Mouse (Mus musculus) intestine, embryonic 14.5 days (tissue): Measurements from ENCODE around the gene Hspb1. TPM values are rescaled to one million over a fixed set of nuclear protein-coding genes. Genes with fewer than 3 reads are reported as not detected.

Source experiments
- ATAC-seq: fragments of 200-750 bp; cut with Nextera tagmentation; replicated peaks from 2 replicates; pipeline ENCODE4 v1.8.0; 2017; ENCODE audit warnings: low read depth, moderate number of reproducible peaks, moderate TSS enrichment, moderate library complexity; ENCODE audit not compliant: low FRiP score, low TSS enrichment
- DNase-seq: peaks from one replicate; pipeline ENCODE4 v3.0.0-alpha.2; 2018; ENCODE audit warnings: low spot score
- H3K27ac ChIP-seq: fragments of 300-500 bp; sonication (generic); 2 replicates; pipeline ENCODE4 v1.5.1; 2014; ENCODE audit warnings: low read depth, mild to moderate bottlenecking, control low read depth
- H3K27me3 ChIP-seq: fragments of 300-500 bp; sonication (generic); replicated peaks from 2 replicates; pipeline ENCODE4 v1.6.1; 2014; ENCODE audit warnings: low read length, control low read depth; ENCODE audit not compliant: control insufficient read depth, insufficient read depth
- H3K36me3 ChIP-seq: fragments of 300-500 bp; sonication (generic); 2 replicates; pipeline ENCODE4 v1.6.1; 2014; ENCODE audit warnings: low read length, control low read depth; ENCODE audit not compliant: control insufficient read depth, insufficient read depth
- H3K4me1 ChIP-seq: fragments of 300-500 bp; sonication (generic); replicated peaks from 2 replicates; pipeline ENCODE4 v1.6.1; 2014; ENCODE audit warnings: low read length, control low read depth, mixed read lengths; ENCODE audit not compliant: control insufficient read depth, insufficient read depth
- H3K4me2 ChIP-seq: fragments of 300-500 bp; sonication (generic); 2 replicates; pipeline ENCODE4 v1.6.1; 2014; ENCODE audit warnings: low read length
- H3K4me3 ChIP-seq: fragments of 300-500 bp; sonication (generic); 2 replicates; pipeline ENCODE4 v1.5.1; 2014; ENCODE audit warnings: low read depth, low read length, control low read depth, mixed read lengths
- H3K9ac ChIP-seq: fragments of 300-500 bp; sonication (generic); 2 replicates; pipeline ENCODE4 v1.6.1; 2014; ENCODE audit warnings: mild to moderate bottlenecking, low read length
- H3K9me3 ChIP-seq: fragments of 300-500 bp; sonication (generic); 2 replicates; pipeline ENCODE4 v1.6.1; 2016; ENCODE audit warnings: low read length, control low read depth; ENCODE audit not compliant: control insufficient read depth
- WGBS: fragments of 180-500 bp; shearing (Covaris S2); extraction: QIAGEN DNeasy Blood & Tissue Kit; methylation state at CpG from one replicate; pipeline ENCODE4 v1.1.7; 2014; 5-methylcytosine and 5-hydroxymethylcytosine counted together
- polyA plus RNA-seq: library from polyadenylated mRNA; unstranded; fragments of >200 nt; fragmentation: Nextera tagmentation; extraction: Ambion mirVana; gene quantifications from 2 replicates; pipeline ENCODE4 v1.2.1, GENCODE M21; 2014

Hspb1 gene
- polyA plus RNA-seq, 1 experiment from 2014 or later, result 79.9 TPM

GRCm38 (mm10) chr5:135910813-135911212, 23.1 kb downstream of the Hspb1 start:
- no peak overlapping the region for H3K4me2 ChIP-seq
- H3K9me3 ChIP-seq, result no peaks in the 10 kb centered on the region
- H3K9ac ChIP-seq, result no peak overlapping the region
- ATAC-seq, result no peak
- H3K36me3 ChIP-seq, result peaks cover 68% of the 10 kb centered on the region
- H3K27me3 ChIP-seq, result no peaks in the 10 kb centered on the region
- H3K4me3 ChIP-seq, result no peak overlapping the region
- no peaks in the 10 kb centered on the region for H3K4me1 ChIP-seq
- no peak for DNase-seq
- 90% methylated on average over 25 of the region's 25 CpGs for WGBS
- H3K27ac ChIP-seq, result no peak overlapping the region

- Histone ChIP-seq H3K9me3 (no peaks in the 10 kb centered on the region), H3K27me3 (no peaks in the 10 kb centered on the region), H3K4me3 (no peak overlapping the region), H3K9ac (no peak overlapping the region), H3K27ac (no peak overlapping the region), H3K4me1 (no peaks in the 10 kb centered on the region; the same call in 1 of the 2 replicates), H3K4me2 (no peak overlapping the region), H3K36me3 (peaks cover 75% of the 10 kb centered on the region)
- 87% methylated on average over 11 of the region's 11 CpGs for WGBS
- no peak for DNase-seq
- ATAC-seq, result no peak
These were observed 24.0 kb downstream of the Hspb1 start for GRCm38 (mm10) chr5:135911633-135912220.

DNA sequence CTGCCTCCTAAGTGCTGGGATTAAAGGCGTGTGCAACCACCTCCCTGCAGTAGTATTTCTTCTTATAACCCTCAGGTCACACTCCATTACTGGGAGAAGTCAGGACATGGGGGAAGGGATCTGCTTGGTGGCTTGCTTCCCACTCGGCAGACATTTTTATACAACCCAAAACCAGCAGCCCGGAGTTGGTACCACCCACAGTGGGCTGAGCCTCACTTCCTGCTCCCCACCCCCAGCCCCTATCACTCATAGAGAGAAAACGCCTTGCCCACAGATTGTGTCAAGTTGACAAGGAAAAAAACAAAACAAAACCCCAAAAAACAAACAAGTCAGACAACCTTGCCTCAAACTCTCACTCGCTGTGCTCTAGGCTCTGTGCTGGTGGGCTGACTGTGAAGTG, 25.5 kb downstream of the Hspb1 start:
- WGBS, result 76% methylated on average over 5 of the region's 5 CpGs
- no peak for DNase-seq
- no peak for ATAC-seq
- Histone ChIP-seq H3K4me1 (no peaks in the 10 kb centered on the region; the same call in 1 of the 2 replicates), H3K9me3 (no peaks in the 10 kb centered on the region), H3K4me2 (no peak overlapping the region), H3K27me3 (no peaks in the 10 kb centered on the region), H3K27ac (no peak overlapping the region), H3K4me3 (no peak overlapping the region), H3K9ac (no peak overlapping the region), H3K36me3 (peaks cover 76% of the 10 kb centered on the region)

DNA sequence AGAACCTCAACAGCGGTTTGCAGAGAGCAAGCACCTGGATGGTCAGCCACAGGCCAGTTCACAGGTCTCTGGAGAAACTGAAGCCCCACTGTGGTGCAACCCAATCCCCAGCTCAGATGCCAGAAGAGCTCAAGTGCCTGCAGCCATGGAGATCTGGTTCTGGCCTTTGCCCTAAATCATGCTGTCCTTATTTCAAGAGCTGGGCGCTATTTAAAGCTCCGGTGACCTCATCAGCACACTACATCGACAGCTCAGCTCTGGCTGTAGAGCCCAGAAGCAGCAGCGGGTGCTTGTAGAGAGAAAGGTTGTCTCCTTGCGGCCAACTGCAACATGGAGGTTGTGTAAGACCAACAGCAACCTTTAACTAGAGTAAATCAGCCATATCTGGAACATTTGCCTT, 26.4 kb downstream of the Hspb1 start:
- DNase-seq (no peak), ATAC-seq (no peak)
- Histone ChIP-seq H3K9ac (no peak overlapping the region), H3K27me3 (no peaks in the 10 kb centered on the region), H3K9me3 (no peaks in the 10 kb centered on the region), H3K36me3 (peaks cover 76% of the 10 kb centered on the region), H3K4me1 (no peaks in the 10 kb centered on the region; the same call in 1 of the 2 replicates), H3K4me3 (no peak overlapping the region), H3K27ac (no peak overlapping the region), H3K4me2 (no peak overlapping the region)
- 72% methylated on average over 6 of the region's 6 CpGs for WGBS

GRCm38 (mm10) chr5:135916051-135916565, 28.4 kb downstream of the Hspb1 start:
- Histone ChIP-seq H3K4me3 (no peak overlapping the region), H3K4me1 (no peaks in the 10 kb centered on the region; the same call in 1 of the 2 replicates), H3K27ac (no peak overlapping the region), H3K9ac (no peak overlapping the region), H3K9me3 (no peaks in the 10 kb centered on the region), H3K4me2 (no peak overlapping the region), H3K36me3 (peaks cover 68% of the 10 kb centered on the region), H3K27me3 (no peaks in the 10 kb centered on the region)
- 51% methylated on average over 6 of the region's 6 CpGs for WGBS
- no peak for DNase-seq
- ATAC-seq, result no peak

DNA sequence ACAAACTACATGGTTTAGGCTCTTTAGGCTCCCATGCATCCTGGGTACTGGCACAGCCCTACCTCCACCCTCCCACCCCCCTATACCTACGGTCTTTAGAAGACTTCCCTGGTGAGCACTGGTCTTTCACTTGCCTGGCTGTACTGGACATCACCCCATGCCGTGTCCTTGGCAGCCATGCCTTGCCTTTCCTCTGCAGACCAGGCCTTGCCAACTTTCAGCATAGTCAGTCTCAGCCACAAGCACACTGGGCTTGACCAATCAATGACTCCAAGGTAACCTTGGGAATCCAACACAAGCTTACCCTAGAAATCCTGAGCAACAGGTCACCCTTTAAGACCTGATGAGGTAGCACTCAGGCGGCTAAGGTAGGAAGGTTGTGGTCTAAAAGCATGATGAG, 28.9 kb downstream of the Hspb1 start:
- WGBS, result 87% methylated on average over 3 of the region's 3 CpGs
- H3K36me3 ChIP-seq, result peaks cover 68% of the 10 kb centered on the region
- ATAC-seq, result no peak
- H3K27ac ChIP-seq, result no peak overlapping the region
- no peaks in the 10 kb centered on the region for H3K9me3 ChIP-seq
- no peak overlapping the region for H3K9ac ChIP-seq
- no peaks in the 10 kb centered on the region; the same call in 1 of the 2 replicates for H3K4me1 ChIP-seq
- no peak overlapping the region for H3K4me2 ChIP-seq
- H3K4me3 ChIP-seq, result no peak overlapping the region
- no peaks in the 10 kb centered on the region for H3K27me3 ChIP-seq
- no peak for DNase-seq

- DNase-seq (no peak), ATAC-seq (no peak)
- H3K4me3 ChIP-seq, result no peak overlapping the region
- WGBS, result 93% methylated on average over 8 of the region's 8 CpGs
- no peaks in the 10 kb centered on the region for H3K9me3 ChIP-seq
- H3K36me3 ChIP-seq, result peaks cover 71% of the 10 kb centered on the region
- no peaks in the 10 kb centered on the region for H3K27me3 ChIP-seq
- H3K9ac ChIP-seq, result no peak overlapping the region
- no peak overlapping the region for H3K4me2 ChIP-seq
- no peak overlapping the region for H3K27ac ChIP-seq
- H3K4me1 ChIP-seq, result no peaks in the 10 kb centered on the region; the same call in 1 of the 2 replicates
These were observed 29.8 kb downstream of the Hspb1 start for GRCm38 (mm10) chr5:135917327-135918058.

- WGBS, result 93% methylated on average over 5 of the region's 5 CpGs
- no peak overlapping the region for H3K4me2 ChIP-seq
- no peak overlapping the region for H3K9ac ChIP-seq
- DNase-seq (no peak), ATAC-seq (no peak)
- H3K4me1 ChIP-seq, result no peaks in the 10 kb centered on the region; the same call in 1 of the 2 replicates
- H3K27me3 ChIP-seq, result no peaks in the 10 kb centered on the region
- H3K4me3 ChIP-seq, result no peak overlapping the region
- H3K27ac ChIP-seq, result no peak overlapping the region
- peaks cover 76% of the 10 kb centered on the region for H3K36me3 ChIP-seq
- H3K9me3 ChIP-seq, result no peaks in the 10 kb centered on the region
These were observed 30.3 kb downstream of the Hspb1 start for GRCm38 (mm10) chr5:135918059-135918437.
